Mouse (Mus musculus) cerebellum, adult 18-20 months (tissue): ENCODE results near the gene Cacna1b.

Experiments
- DNase-seq, 2 experiments: peaks; one replicate each; pipeline ENCODE4 v3.0.0; 2021

The Cacna1b gene

GRCm38 (mm10) chr2:24763115-24763557 lies at the start of gene Cacna1b:
Cacna1b (minus strand) TSS chr2:24763152.
- DNase-seq: peak; percentile 94 to 95

- no peak for DNase-seq
Observed at GRCm38 (mm10) chr2:24809746-24810145, 46.8 kb upstream of the Cacna1b start.

- no peak for DNase-seq
Observed at GRCm38 (mm10) chr2:24807691-24808090, 44.7 kb upstream of the Cacna1b start.

GRCm38 (mm10) chr2:24807036-24807435 lies 44.1 kb upstream of the Cacna1b start:
- peak in 1 of 2 experiments; percentile 19 for DNase-seq

GRCm38 (mm10) chr2:24806143-24806542 lies 43.2 kb upstream of the Cacna1b start:
- peak; percentile 30 to 35 for DNase-seq

- DNase-seq: no peak
Observed at GRCm38 (mm10) chr2:24805621-24806020, 42.7 kb upstream of the Cacna1b start.

GRCm38 (mm10) chr2:24796833-24797457 lies 34.0 kb upstream of the Cacna1b start:
- DNase-seq: no peak

- DNase-seq: no peak
Observed at GRCm38 (mm10) chr2:24787250-24787649, 24.3 kb upstream of the Cacna1b start.

GRCm38 (mm10) chr2:24781253-24781652 lies 18.3 kb upstream of the Cacna1b start:
- DNase-seq: no peak

- no peak for DNase-seq
Observed at GRCm38 (mm10) chr2:24776831-24777230, 13.9 kb upstream of the Cacna1b start.

- DNase-seq: no peak
Observed at GRCm38 (mm10) chr2:24775951-24776587, 13.1 kb upstream of the Cacna1b start.

- no peak for DNase-seq
Observed at GRCm38 (mm10) chr2:24774832-24775231, 11.9 kb upstream of the Cacna1b start.

GRCm38 (mm10) chr2:24770861-24771260 lies 7.9 kb upstream of the Cacna1b start:
- DNase-seq: no peak

- DNase-seq: peak; percentile 62 to 69
Observed at GRCm38 (mm10) chr2:24762446-24762960, 449 bp downstream of the Cacna1b start.

GRCm38 (mm10) chr2:24761923-24762445 lies 968 bp downstream of the Cacna1b start:
- peak; percentile 69 to 78 for DNase-seq

- peak; percentile 61 to 71 for DNase-seq
Observed at GRCm38 (mm10) chr2:24755276-24755675, 7.7 kb downstream of the Cacna1b start.

- DNase-seq: no peak
Observed at GRCm38 (mm10) chr2:24752599-24752998, 10.4 kb downstream of the Cacna1b start.

- DNase-seq: no peak
Observed at GRCm38 (mm10) chr2:24750051-24750450, 12.9 kb downstream of the Cacna1b start.

- DNase-seq: no peak
Observed at GRCm38 (mm10) chr2:24747878-24748277, 15.1 kb downstream of the Cacna1b start.

- no peak for DNase-seq
Observed at GRCm38 (mm10) chr2:24739701-24740100, 23.3 kb downstream of the Cacna1b start.

- no peak for DNase-seq
Observed at GRCm38 (mm10) chr2:24733157-24733556, 29.8 kb downstream of the Cacna1b start.

GRCm38 (mm10) chr2:24725865-24726264 lies 37.1 kb downstream of the Cacna1b start:
- no peak for DNase-seq

GRCm38 (mm10) chr2:24719645-24720379 lies 43.1 kb downstream of the Cacna1b start:
- DNase-seq: no peak
